Mouse (Mus musculus) kidney, postnatal 0 days (tissue): ENCODE data around the gene Cdkl5. TPM values are rescaled to one million over a fixed set of nuclear protein-coding genes. Genes with fewer than 3 reads are reported as not detected.

Experiments used
- ATAC-seq: fragments of 200-750 bp; cut with Nextera tagmentation; replicated peaks from 2 replicates; pipeline ENCODE4 v1.8.0; 2017; ENCODE audit warnings: low read depth, moderate number of reproducible peaks, moderate TSS enrichment, moderate library complexity; ENCODE audit not compliant: low FRiP score
- DNase-seq: peaks from one replicate; pipeline ENCODE4 v3.0.0-alpha.2; 2016; ENCODE audit warnings: low spot score
- H3K27ac ChIP-seq: fragments of 300-500 bp; sonication (generic); 2 replicates; pipeline ENCODE4 v1.5.1; 2014; ENCODE audit warnings: mild to moderate bottlenecking
- H3K27me3 ChIP-seq: fragments of 300-500 bp; sonication (generic); 2 replicates; pipeline ENCODE4 v1.6.1; 2014; ENCODE audit warnings: low read length, mixed read lengths; ENCODE audit not compliant: insufficient read depth
- H3K36me3 ChIP-seq: fragments of 300-500 bp; sonication (generic); 2 replicates; pipeline ENCODE4 v1.6.1; 2014; ENCODE audit warnings: low read length, mixed read lengths; ENCODE audit not compliant: insufficient read depth
- H3K4me1 ChIP-seq: fragments of 300-500 bp; sonication (generic); replicated peaks from 2 replicates; pipeline ENCODE4 v1.6.1; 2014; ENCODE audit warnings: antibody characterized with exemption, low read length, mixed read lengths; ENCODE audit not compliant: insufficient read depth
- H3K4me2 ChIP-seq: fragments of 300-500 bp; sonication (generic); 2 replicates; pipeline ENCODE4 v1.6.1; 2014; ENCODE audit warnings: mild to moderate bottlenecking, low read length, moderate library complexity, mixed read lengths
- H3K4me3 ChIP-seq: fragments of 300-500 bp; sonication (generic); replicated peaks from 2 replicates; pipeline ENCODE4 v1.5.1; 2014; ENCODE audit warnings: low read depth, low read length
- H3K9ac ChIP-seq: fragments of 300-500 bp; sonication (generic); 2 replicates; pipeline ENCODE4 v1.6.1; 2014; ENCODE audit warnings: low read depth, low read length
- H3K9me3 ChIP-seq: fragments of 300-500 bp; sonication (generic); replicated peaks from 2 replicates; pipeline ENCODE4 v1.6.1; 2016; ENCODE audit warnings: low read length, inconsistent platforms, mixed read lengths
- CTCF ChIP-seq: IDR thresholded peaks from 2 replicates; pipeline ENCODE4 v1.5.1; 2016; ENCODE audit warnings: antibody characterized with exemption, low read depth, mild to moderate bottlenecking, moderate library complexity
- whole genome bisulfite sequencing: fragments of 180-500 bp; shearing (Covaris S2); extraction: QIAGEN DNeasy Blood & Tissue Kit; methylation state at CpG from one replicate; pipeline ENCODE4 v1.1.7; 2014; 5-methylcytosine and 5-hydroxymethylcytosine counted together
- polyA plus RNA-seq: library from polyadenylated mRNA; unstranded; fragments of >200 nt; fragmentation: Nextera tagmentation; extraction: Ambion mirVana; gene quantifications from 2 replicates; pipeline ENCODE4 v1.2.1, GENCODE M21; 2015

The Cdkl5 gene
- polyA plus RNA-seq, 1 experiment from 2014 or later = 1.8 TPM

DNA sequence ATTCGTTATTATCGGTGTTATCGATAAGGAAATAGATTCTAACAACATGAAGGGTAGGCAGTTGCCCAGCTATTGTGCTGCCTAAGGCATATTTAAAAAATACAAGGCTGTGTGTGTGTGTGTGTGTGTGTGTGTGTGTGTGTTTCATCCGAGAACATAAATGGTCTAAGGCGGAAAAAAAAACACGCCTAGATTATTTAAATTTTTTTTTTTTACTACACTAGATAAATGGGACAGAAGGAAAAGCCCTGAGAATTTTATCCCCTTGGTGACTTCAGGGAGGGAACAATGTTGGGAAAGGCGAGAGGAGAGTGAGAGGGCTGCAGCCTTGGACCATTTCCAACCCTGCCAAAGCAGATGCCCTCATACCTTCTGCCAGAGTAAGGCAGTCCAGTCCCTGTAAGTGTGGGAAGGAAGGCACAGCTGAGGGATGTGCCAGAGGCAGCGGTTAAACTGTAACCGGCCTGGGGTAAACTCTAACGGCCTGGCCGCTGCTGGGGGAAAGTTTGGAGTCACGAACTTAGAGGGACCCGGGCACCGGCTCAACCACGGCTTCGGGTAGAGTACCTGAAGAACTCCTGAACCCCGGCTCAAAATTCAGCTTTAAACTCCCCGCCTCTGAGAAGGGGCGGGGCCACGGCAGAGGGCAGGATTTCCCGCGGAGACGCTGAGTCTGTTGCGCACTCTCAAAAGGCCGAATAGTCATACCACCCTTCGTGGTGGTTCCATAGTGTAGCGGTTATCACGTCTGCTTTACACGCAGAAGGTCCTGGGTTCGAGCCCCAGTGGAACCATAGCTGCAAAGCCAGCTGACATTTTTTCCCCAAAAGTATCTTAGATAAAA is 228.9 kb downstream of the Cdkl5 start:
- Histone ChIP-seq H3K4me2 (peak overlapping the region; percentile 46), H3K9ac (no peak overlapping the region), H3K4me3 (peak overlapping the region; percentile 38), H3K4me1 (no peaks in the 10 kb centered on the region), H3K36me3 (no peaks in the 10 kb centered on the region), H3K9me3 (no peaks in the 10 kb centered on the region), H3K27me3 (no peaks in the 10 kb centered on the region), H3K27ac (peak overlapping the region; percentile 57; the same call in 1 of the 2 replicates)
- ATAC-seq (peak; percentile 96), DNase-seq (peak; percentile 75)
- TF ChIP-seq CTCF = no peak
- 37% methylated on average over 30 of the region's 30 CpGs for WGBS

DNA sequence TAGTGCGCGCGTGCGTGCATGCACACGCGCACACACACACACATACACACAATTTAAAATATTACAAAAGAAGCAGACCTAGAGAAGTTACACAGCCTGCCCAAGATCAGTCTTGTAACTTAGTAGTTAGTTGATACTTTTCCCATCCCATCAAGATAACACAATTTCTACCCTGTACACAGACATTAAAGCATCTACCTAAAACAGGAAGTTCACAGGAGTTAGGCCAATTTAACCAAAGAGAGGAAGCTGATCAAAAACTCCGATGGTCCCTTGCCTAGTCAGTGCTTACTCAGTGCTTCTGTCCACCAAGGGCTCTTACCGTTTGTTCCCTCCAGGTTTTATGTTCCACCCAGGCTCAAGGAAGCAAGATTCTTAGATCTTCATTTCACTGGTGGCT is 243.7 kb downstream of the Cdkl5 start:
- H3K27me3 ChIP-seq = no peaks in the 10 kb centered on the region
- no peaks in the 10 kb centered on the region for H3K36me3 ChIP-seq
- H3K9ac ChIP-seq = no peak overlapping the region
- no peaks in the 10 kb centered on the region for H3K4me1 ChIP-seq
- ATAC-seq (no peak), DNase-seq (no peak)
- no peak overlapping the region for H3K27ac ChIP-seq
- no peak overlapping the region for H3K4me2 ChIP-seq
- H3K9me3 ChIP-seq = no peaks in the 10 kb centered on the region
- WGBS = 89% methylated on average over 8 of the region's 8 CpGs
- H3K4me3 ChIP-seq = no peak overlapping the region
- no peak for TF ChIP-seq CTCF

DNA sequence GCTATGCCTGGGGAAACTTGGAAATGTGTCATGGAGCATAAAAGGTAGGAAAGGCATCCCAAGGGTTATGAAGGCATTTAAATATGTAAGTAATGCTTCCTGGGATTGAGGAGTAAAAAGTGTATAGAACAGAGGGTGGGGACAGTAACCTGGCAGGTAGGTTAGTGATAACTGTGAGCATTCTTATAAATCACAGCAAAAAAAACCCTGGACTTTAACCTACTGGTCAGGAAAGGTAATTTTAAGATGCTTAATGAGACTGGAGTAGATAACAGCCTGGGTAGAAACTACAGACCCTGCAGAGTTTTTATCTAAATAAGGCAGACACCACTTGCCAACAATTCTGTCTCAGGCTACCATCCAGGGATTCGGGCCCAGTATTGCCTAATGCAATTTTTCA is 245.9 kb downstream of the Cdkl5 start:
- H3K9me3 ChIP-seq = no peaks in the 10 kb centered on the region
- no peaks in the 10 kb centered on the region for H3K27me3 ChIP-seq
- no peaks in the 10 kb centered on the region for H3K36me3 ChIP-seq
- no peak overlapping the region for H3K9ac ChIP-seq
- no peak for TF ChIP-seq CTCF
- ATAC-seq (no peak), DNase-seq (no peak)
- H3K27ac ChIP-seq = no peak overlapping the region
- no peak overlapping the region for H3K4me3 ChIP-seq
- H3K4me1 ChIP-seq = no peaks in the 10 kb centered on the region
- H3K4me2 ChIP-seq = no peak overlapping the region
- WGBS = 83% methylated on average over 1 of the region's 1 CpGs

- Histone ChIP-seq H3K36me3 (no peaks in the 10 kb centered on the region), H3K27ac (no peak overlapping the region), H3K27me3 (no peaks in the 10 kb centered on the region), H3K4me2 (no peak overlapping the region), H3K9ac (no peak overlapping the region), H3K4me3 (no peak overlapping the region), H3K4me1 (no peaks in the 10 kb centered on the region), H3K9me3 (no peaks in the 10 kb centered on the region)
- TF ChIP-seq CTCF = no peak
- ATAC-seq (no peak), DNase-seq (no peak)
- WGBS = 65% methylated on average over 1 of the region's 1 CpGs
Observed at GRCm38 (mm10) chrX:160745399-160745798, 249.1 kb downstream of the Cdkl5 start.

- Histone ChIP-seq H3K27me3 (no peaks in the 10 kb centered on the region), H3K36me3 (no peaks in the 10 kb centered on the region), H3K4me1 (no peaks in the 10 kb centered on the region), H3K27ac (no peak within 1 kb of the TSS), H3K9me3 (no peaks in the 10 kb centered on the region), H3K9ac (no peak within 1 kb of the TSS), H3K4me3 (no peak within 1 kb of the TSS), H3K4me2 (no peak within 1 kb of the TSS)
- WGBS = 86% methylated on average over 5 of the region's 5 CpGs
- ATAC-seq (no peak), DNase-seq (no peak)
- no peak for TF ChIP-seq CTCF
Observed at GRCm38 (mm10) chrX:160735650-160736049, 258.9 kb downstream of the Cdkl5 start, which contains the start of gene Ppef1. Ppef1 (minus strand) TSS chrX:160735765.

Other genes starting within 250 kb of the Cdkl5 start
- gene Rs1, start 226.7 kb downstream of the Cdkl5 start, polyA plus RNA-seq = 0.03 TPM in 1 of 2 replicates, not detected in the other
- gene Gja6, start 87.7 kb downstream of the Cdkl5 start, polyA plus RNA-seq = 0.13 and 0.19 TPM in 2 replicates
- gene Scml2, start 122.5 kb upstream of the Cdkl5 start, polyA plus RNA-seq = 2.0 and 2.2 TPM in 2 replicates